Mouse (Mus musculus): Measurements from ENCODE around the gene G430095P16Rik. TPM values are rescaled to one million over a fixed set of nuclear protein-coding genes. Genes with fewer than 3 reads are reported as not detected.

The G430095P16Rik gene
- total and polyA plus RNA-seq, 2 experiments from 2014 or later, result 1.0 to 3.0 TPM

DNA sequence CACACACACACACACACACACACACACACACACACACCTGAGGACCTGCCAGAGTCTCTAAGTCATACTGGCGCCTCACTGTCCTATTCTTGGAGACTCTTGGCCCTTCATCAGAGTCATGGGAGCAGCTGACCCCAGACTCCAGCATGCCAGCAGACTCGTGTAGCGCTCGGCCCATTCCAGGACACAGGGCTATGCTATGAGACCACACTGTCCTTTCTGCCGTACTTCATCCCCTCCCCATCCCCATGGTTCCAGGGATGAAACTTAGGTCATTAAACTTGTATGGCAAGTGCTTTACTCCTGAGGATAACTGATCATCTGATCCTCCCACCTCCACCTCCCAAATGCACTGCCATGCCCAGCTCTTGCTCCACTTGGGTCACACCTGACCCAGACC is 4.3 kb upstream of the G430095P16Rik start:
- ATAC-seq (ENCODE audit: insufficient read depth, low read depth) (no peak), DNase-seq (ENCODE audit: low spot score) (no peak)
- H3K4me2 ChIP-seq (ENCODE audit: low read depth, low read length), result no peak overlapping the region
- H3K9ac ChIP-seq (replicated peaks; ENCODE audit: low read depth, low read length), result no peak overlapping the region
- H3K4me3 ChIP-seq (ENCODE audit: low read depth, low read length), result no peak overlapping the region
- no peak for TF ChIP-seq EP300 (IDR thresholded peaks at IDR 0.05; ENCODE audit: low read depth)
- no peak for TF ChIP-seq CTCF (IDR thresholded peaks at IDR 0.05; ENCODE audit: low read depth)
- H3K27ac ChIP-seq (ENCODE audit: low read depth), result no peak overlapping the region
- peaks cover 12% of the 10 kb centered on the region for H3K4me1 ChIP-seq (ENCODE audit: control insufficient read depth, insufficient read depth)
- peaks cover 47% of the 10 kb centered on the region for H3K36me3 ChIP-seq (replicated peaks; ENCODE audit: control insufficient read depth, insufficient read depth, low read length)
- 0 out of 2 replicates have a peak, but pooled peaks cover 6% of the 10 kb centered on the region for H3K27me3 ChIP-seq (ENCODE audit: control insufficient read depth, insufficient read depth, low read length)
- no peaks in the 10 kb centered on the region for H3K9me3 ChIP-seq (replicated peaks; ENCODE audit: control insufficient read depth, low read length)
- WGBS, result 68% methylated on average over 5 of the region's 5 CpGs

DNA sequence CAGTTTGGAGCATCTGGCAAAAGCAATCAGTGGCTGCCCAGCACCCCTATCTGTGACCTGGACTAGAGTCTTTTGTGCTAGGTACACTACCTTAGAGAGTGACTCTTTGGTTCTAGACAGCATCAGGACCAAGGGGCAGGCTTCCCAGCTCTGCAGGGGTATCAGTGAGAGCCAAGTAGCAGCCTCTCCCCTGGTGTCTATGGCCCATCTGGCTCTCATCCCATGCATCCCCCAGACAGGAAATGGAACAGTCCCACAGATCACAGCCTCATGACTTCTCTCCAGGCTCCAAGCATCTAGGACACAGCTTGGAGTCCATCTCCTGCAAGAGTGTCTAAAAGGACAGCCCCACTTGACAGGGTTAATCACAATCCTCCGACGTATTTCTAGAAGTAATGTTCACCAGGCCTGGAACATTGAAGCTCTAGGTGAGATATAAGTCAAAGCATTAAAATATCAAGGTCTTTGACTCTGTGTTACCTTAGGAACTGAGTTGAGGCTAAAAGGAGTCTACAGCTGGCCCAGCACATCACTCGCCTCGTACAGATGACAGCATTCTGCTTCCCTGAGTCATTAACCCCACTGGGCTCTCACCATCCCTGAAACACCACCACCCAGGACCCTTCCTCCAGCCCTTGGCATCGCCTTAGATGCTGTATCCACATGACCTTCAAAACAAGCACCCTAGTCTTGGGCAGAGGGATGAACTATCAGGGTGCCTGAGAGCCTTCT is 3.7 kb upstream of the G430095P16Rik start:
- no peak overlapping the region for H3K4me3 ChIP-seq (ENCODE audit: low read depth, low read length)
- 72% methylated on average over 5 of the region's 5 CpGs for whole genome bisulfite sequencing

DNA sequence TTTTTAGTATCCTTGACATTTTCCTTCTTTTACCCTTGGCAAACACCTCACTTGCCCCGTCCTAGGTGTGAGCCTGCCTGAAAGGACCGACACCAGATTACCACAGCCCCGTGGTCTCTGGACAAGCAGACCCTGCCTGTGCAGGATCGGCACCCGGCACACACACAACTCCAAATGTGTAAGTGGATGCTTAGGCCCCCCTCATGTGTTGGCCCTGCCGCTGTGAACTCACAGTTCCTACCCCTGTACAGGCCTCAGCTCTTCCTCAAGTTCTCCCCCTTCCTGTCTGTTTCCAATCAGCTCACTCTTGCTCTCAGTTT is 317 bp upstream of the G430095P16Rik start:
- Histone ChIP-seq H3K4me1 (ENCODE audit: control insufficient read depth, insufficient read depth) (peaks cover 42% of the 10 kb centered on the region), H3K27me3 (ENCODE audit: control insufficient read depth, insufficient read depth, low read length) (no peaks in the 10 kb centered on the region), H3K9ac (replicated peaks; ENCODE audit: low read depth, low read length) (0 out of 2 replicates have a peak overlapping the region, but pooled peaks have one; percentile 30), H3K36me3 (replicated peaks; ENCODE audit: control insufficient read depth, insufficient read depth, low read length) (peaks cover 42% of the 10 kb centered on the region), H3K9me3 (replicated peaks; ENCODE audit: control insufficient read depth, low read length) (no peaks in the 10 kb centered on the region), H3K27ac (ENCODE audit: low read depth) (peak overlapping the region; percentile 85), H3K4me3 (ENCODE audit: low read depth, low read length) (no peak overlapping the region), H3K4me2 (ENCODE audit: low read depth, low read length) (peak overlapping the region; percentile 27)
- ATAC-seq (ENCODE audit: insufficient read depth, low read depth) (no peak), DNase-seq (ENCODE audit: low spot score) (no peak)
- 55% methylated on average over 6 of the region's 6 CpGs for WGBS
- TF ChIP-seq EP300 (IDR thresholded peaks at IDR 0.05; ENCODE audit: low read depth) (no peak), CTCF (IDR thresholded peaks at IDR 0.05; ENCODE audit: low read depth) (no peak)

More for the DNA sequence above, 3.7 kb upstream of the G430095P16Rik start:
- no peak for ATAC-seq (ENCODE audit: insufficient read depth, low read depth)
- Histone ChIP-seq H3K27ac (ENCODE audit: low read depth) (no peak overlapping the region), H3K9me3 (replicated peaks; ENCODE audit: control insufficient read depth, low read length) (no peaks in the 10 kb centered on the region), H3K27me3 (ENCODE audit: control insufficient read depth, insufficient read depth, low read length) (0 out of 2 replicates have a peak, but pooled peaks cover 6% of the 10 kb centered on the region), H3K4me2 (ENCODE audit: low read depth, low read length) (no peak overlapping the region), H3K9ac (replicated peaks; ENCODE audit: low read depth, low read length) (no peak overlapping the region), H3K4me1 (ENCODE audit: control insufficient read depth, insufficient read depth) (peaks cover 19% of the 10 kb centered on the region), H3K36me3 (replicated peaks; ENCODE audit: control insufficient read depth, insufficient read depth, low read length) (peaks cover 47% of the 10 kb centered on the region)
- DNase-seq (ENCODE audit: low spot score), result no peak
- no peak for TF ChIP-seq EP300 (IDR thresholded peaks at IDR 0.05; ENCODE audit: low read depth)
- no peak for TF ChIP-seq CTCF (IDR thresholded peaks at IDR 0.05; ENCODE audit: low read depth)

DNA sequence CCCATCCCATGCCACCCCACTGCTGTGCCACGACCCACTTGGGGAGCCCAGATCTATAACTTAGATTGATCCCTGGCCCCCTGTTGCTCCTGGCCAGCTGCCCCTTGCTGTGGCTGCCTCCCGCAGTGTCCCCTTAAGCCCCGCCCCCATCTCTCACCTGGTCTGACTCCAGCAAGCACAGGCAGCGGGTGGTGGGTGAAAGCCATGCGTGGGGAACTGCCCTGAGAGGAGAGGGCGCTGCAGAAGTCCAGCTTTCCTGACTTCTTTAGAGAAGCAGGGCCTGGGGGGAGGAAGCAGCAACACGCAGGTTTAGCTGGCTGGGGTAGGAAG is 729 bp downstream of the G430095P16Rik start:
- ATAC-seq (ENCODE audit: insufficient read depth, low read depth) (no peak), DNase-seq (ENCODE audit: low spot score) (no peak)
- Histone ChIP-seq H3K27me3 (ENCODE audit: control insufficient read depth, insufficient read depth, low read length) (no peaks in the 10 kb centered on the region), H3K4me2 (ENCODE audit: low read depth, low read length) (peak overlapping the region; percentile 27), H3K4me1 (ENCODE audit: control insufficient read depth, insufficient read depth) (peaks cover 42% of the 10 kb centered on the region), H3K36me3 (replicated peaks; ENCODE audit: control insufficient read depth, insufficient read depth, low read length) (peaks cover 39% of the 10 kb centered on the region), H3K4me3 (ENCODE audit: low read depth, low read length) (no peak overlapping the region), H3K9ac (replicated peaks; ENCODE audit: low read depth, low read length) (peak overlapping the region; percentile 30; the same call in 1 of the 2 replicates), H3K27ac (ENCODE audit: low read depth) (peak overlapping the region; percentile 85), H3K9me3 (replicated peaks; ENCODE audit: control insufficient read depth, low read length) (no peaks in the 10 kb centered on the region)
- 40% methylated on average over 7 of the region's 7 CpGs for WGBS
- TF ChIP-seq EP300 (IDR thresholded peaks at IDR 0.05; ENCODE audit: low read depth), result no peak; the same call in 1 of the 2 replicates
- no peak for TF ChIP-seq CTCF (IDR thresholded peaks at IDR 0.05; ENCODE audit: low read depth)

DNA sequence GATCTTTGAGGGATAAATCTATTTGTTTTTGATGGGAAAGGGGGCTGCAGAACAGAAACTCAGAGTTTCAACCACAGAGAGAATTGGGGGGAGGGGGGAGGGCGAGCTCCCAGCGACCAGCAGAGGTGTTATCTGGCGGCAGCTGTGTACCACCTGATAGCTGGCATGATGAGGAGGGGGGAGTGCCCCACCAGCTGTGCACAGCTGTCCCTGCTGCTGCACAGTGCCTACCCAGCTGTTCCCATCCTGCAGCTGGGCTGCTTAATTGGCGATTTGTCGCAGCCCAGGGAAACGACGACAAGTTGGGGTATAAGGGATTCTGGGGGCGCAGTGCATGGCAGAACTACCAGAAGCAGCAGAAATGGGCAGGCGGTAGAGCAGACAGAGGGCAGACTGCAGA is 1.9 kb downstream of the G430095P16Rik start:
- ATAC-seq (ENCODE audit: insufficient read depth, low read depth), result no peak
- Histone ChIP-seq H3K4me2 (ENCODE audit: low read depth, low read length) (no peak overlapping the region), H3K4me3 (ENCODE audit: low read depth, low read length) (no peak overlapping the region), H3K9me3 (replicated peaks; ENCODE audit: control insufficient read depth, low read length) (no peaks in the 10 kb centered on the region), H3K27ac (ENCODE audit: low read depth) (0 out of 2 replicates have a peak overlapping the region, but pooled peaks have one; percentile 62), H3K27me3 (ENCODE audit: control insufficient read depth, insufficient read depth, low read length) (no peaks in the 10 kb centered on the region), H3K36me3 (replicated peaks; ENCODE audit: control insufficient read depth, insufficient read depth, low read length) (peaks cover 29% of the 10 kb centered on the region), H3K4me1 (ENCODE audit: control insufficient read depth, insufficient read depth) (peaks cover 42% of the 10 kb centered on the region), H3K9ac (replicated peaks; ENCODE audit: low read depth, low read length) (no peak overlapping the region)
- TF ChIP-seq CTCF (IDR thresholded peaks at IDR 0.05; ENCODE audit: low read depth), result no peak
- no peak for TF ChIP-seq EP300 (IDR thresholded peaks at IDR 0.05; ENCODE audit: low read depth)
- 62% methylated on average over 9 of the region's 9 CpGs for WGBS
- DNase-seq (ENCODE audit: low spot score), result no peak
